12 mouse cellular contexts compared by ENCODE assay signal in genomic region chr5:103377493-103378130, GRCm38 (mm10). TPM values are rescaled to one million over a fixed set of nuclear protein-coding genes. Genes with fewer than 3 reads are reported as not detected.
DNase-seq lines count a peak whose midpoint lies in the region; ATAC-seq lines count a peak whose summit lies in the region.
"Had no signal": no experiment of that assay in that cellular context is flagged by ENCODE, and none has a peak within 500 bp of the region (broad histone marks: within the 10 kb centered on the region; RNA-seq: fewer than 3 reads in every experiment).

No protein-coding gene starts in this region.

- no peak for DNase-seq in hindbrain, embryonic 14.5 days (ENCODE audit: low spot score)
- DNase-seq in midbrain, embryonic 11.5 days (ENCODE audit: low spot score, missing footprints), result peak; percentile 80
- DNase-seq in midbrain, embryonic 14.5 days, result no peak
- peak; percentile 54 for DNase-seq in naive thymus-derived CD4-positive, alpha-beta T cell, adult 2 months (ENCODE audit: low read depth)
- DNase-seq in adrenal gland, postnatal 25 days, result no peak
- DNase-seq: cerebellum, postnatal 36 days; right cerebral cortex, postnatal 14 days; thymus, adult 2 months had no signal

- ATAC-seq in hindbrain, embryonic 14.5 days (ENCODE audit: low FRiP score), result no peak
- no peak for ATAC-seq in hindbrain, embryonic 12.5 days (ENCODE audit: low FRiP score)
- ATAC-seq in midbrain, embryonic 11.5 days (ENCODE audit: low FRiP score), result no peak
- ATAC-seq in midbrain, embryonic 14.5 days (ENCODE audit: low FRiP score, low TSS enrichment), result no peak

- H3K27ac ChIP-seq in hindbrain, embryonic 14.5 days, result 0 out of 2 replicates have a peak overlapping the region, but pooled peaks have one; percentile 11
- no peak overlapping the region for H3K27ac ChIP-seq in hindbrain, embryonic 12.5 days
- no peak overlapping the region for H3K27ac ChIP-seq in midbrain, embryonic 11.5 days (ENCODE audit: low read depth, low read length)
- H3K27ac ChIP-seq in midbrain, embryonic 14.5 days (replicated peaks; ENCODE audit: low read depth, low read length), result no peak overlapping the region
- H3K27ac ChIP-seq in brown adipose tissue, adult 24 weeks (replicated peaks; ENCODE audit: low read depth, low read length), result 0 out of 2 replicates have a peak overlapping the region, but pooled peaks have one; percentile 21
- H3K27ac ChIP-seq: macrophage had no signal

- no peaks in the 10 kb centered on the region for H3K36me3 ChIP-seq in hindbrain, embryonic 14.5 days (replicated peaks; ENCODE audit: control insufficient read depth, insufficient read depth)
- no peaks in the 10 kb centered on the region for H3K36me3 ChIP-seq in hindbrain, embryonic 12.5 days
- H3K36me3 ChIP-seq in midbrain, embryonic 11.5 days (ENCODE audit: control insufficient read depth, insufficient read depth, low read length), result no peaks in the 10 kb centered on the region
- H3K36me3 ChIP-seq in midbrain, embryonic 14.5 days (ENCODE audit: control insufficient read depth, insufficient read depth, low read length), result no peaks in the 10 kb centered on the region

- no peak overlapping the region for H3K4me3 ChIP-seq in hindbrain, embryonic 14.5 days (replicated peaks; ENCODE audit: low read length)
- no peak overlapping the region for H3K4me3 ChIP-seq in hindbrain, embryonic 12.5 days
- no peak overlapping the region for H3K4me3 ChIP-seq in midbrain, embryonic 11.5 days (ENCODE audit: low read depth, low read length)
- H3K4me3 ChIP-seq in midbrain, embryonic 14.5 days (replicated peaks; ENCODE audit: low read depth, low read length), result no peak overlapping the region
- no peak overlapping the region for H3K4me3 ChIP-seq in brown adipose tissue, adult 24 weeks (ENCODE audit: insufficient read depth, low read depth, low read length)

- no peaks in the 10 kb centered on the region for H3K9me3 ChIP-seq in hindbrain, embryonic 14.5 days (ENCODE audit: control insufficient read depth, low read length)
- no peaks in the 10 kb centered on the region for H3K9me3 ChIP-seq in hindbrain, embryonic 12.5 days (replicated peaks)
- no peaks in the 10 kb centered on the region for H3K9me3 ChIP-seq in midbrain, embryonic 11.5 days (ENCODE audit: control insufficient read depth, low read length)
- H3K9me3 ChIP-seq in midbrain, embryonic 14.5 days (ENCODE audit: control insufficient read depth, low read length), result no peaks in the 10 kb centered on the region

- no peak overlapping the region for H3K9ac ChIP-seq in hindbrain, embryonic 14.5 days
- H3K9ac ChIP-seq in hindbrain, embryonic 12.5 days, result no peak overlapping the region
- H3K9ac ChIP-seq in midbrain, embryonic 11.5 days (ENCODE audit: low read length), result no peak overlapping the region
- no peak overlapping the region for H3K9ac ChIP-seq in midbrain, embryonic 14.5 days (replicated peaks; ENCODE audit: low read length)

- WGBS in hindbrain, embryonic 14.5 days, result 60% methylated on average over 12 of the region's 12 CpGs
- 61% methylated on average over 12 of the region's 12 CpGs for WGBS in hindbrain, embryonic 12.5 days
- WGBS in midbrain, embryonic 11.5 days, result 56% methylated on average over 12 of the region's 12 CpGs
- WGBS in midbrain, embryonic 14.5 days, result 60% methylated on average over 12 of the region's 12 CpGs

- no peaks in the 10 kb centered on the region for H3K4me1 ChIP-seq in hindbrain, embryonic 14.5 days (replicated peaks; ENCODE audit: control insufficient read depth, insufficient read depth, low read length)
- H3K4me1 ChIP-seq in hindbrain, embryonic 12.5 days, result peaks cover 4% of the 10 kb centered on the region; the same call in 1 of the 2 replicates
- peaks cover 2% of the 10 kb centered on the region; the same call in 1 of the 2 replicates for H3K4me1 ChIP-seq in midbrain, embryonic 11.5 days (ENCODE audit: control insufficient read depth, insufficient read depth, low read length)
- 0 out of 2 replicates have a peak, but pooled peaks cover 4% of the 10 kb centered on the region for H3K4me1 ChIP-seq in midbrain, embryonic 14.5 days (ENCODE audit: control insufficient read depth, insufficient read depth, low read length)
- H3K4me1 ChIP-seq in brown adipose tissue, adult 24 weeks (ENCODE audit: control insufficient read depth, insufficient read depth, insufficient read length, low read length), result peaks cover 3% of the 10 kb centered on the region; the same call in 1 of the 2 replicates

- no peaks in the 10 kb centered on the region for H3K27me3 ChIP-seq in hindbrain, embryonic 14.5 days (ENCODE audit: control insufficient read depth, insufficient read depth, low read length)
- H3K27me3 ChIP-seq in hindbrain, embryonic 12.5 days, result no peaks in the 10 kb centered on the region
- no peaks in the 10 kb centered on the region for H3K27me3 ChIP-seq in midbrain, embryonic 11.5 days (ENCODE audit: control insufficient read depth, insufficient read depth, low read length)
- H3K27me3 ChIP-seq in midbrain, embryonic 14.5 days (ENCODE audit: control insufficient read depth, insufficient read depth, low read length), result no peaks in the 10 kb centered on the region
- H3K27me3 ChIP-seq: Patski had no signal

- H3K4me2 ChIP-seq in hindbrain, embryonic 14.5 days (replicated peaks), result no peak overlapping the region
- H3K4me2 ChIP-seq in hindbrain, embryonic 12.5 days (replicated peaks), result no peak overlapping the region
- no peak overlapping the region for H3K4me2 ChIP-seq in midbrain, embryonic 11.5 days
- H3K4me2 ChIP-seq in midbrain, embryonic 14.5 days (ENCODE audit: low read length), result no peak overlapping the region

RNA-seq across cellular contexts. Expression of gene Ptpn13, which starts 47.4 kb away (rescaled TPM):
- polyA plus RNA-seq in hindbrain, embryonic 14.5 days (2014; fragmentation: Nextera tagmentation; extraction: Ambion mirVana), result 6.8 and 7.8 TPM in 2 replicates
- polyA plus RNA-seq in hindbrain, embryonic 12.5 days (2016; fragmentation: Nextera tagmentation; extraction: Ambion mirVana), result 19.2 and 19.3 TPM in 2 replicates
- polyA plus RNA-seq in midbrain, embryonic 11.5 days (2014; fragmentation: Nextera tagmentation; extraction: Ambion mirVana), result 15.0 and 18.1 TPM in 2 replicates
- polyA plus RNA-seq in midbrain, embryonic 14.5 days (2014; fragmentation: Nextera tagmentation; extraction: Ambion mirVana), result 5.4 and 8.7 TPM in 2 replicates
- polyA plus RNA-seq in brown adipose tissue, adult 24 weeks (2012; ENCODE audit: insufficient read depth, insufficient read length, missing spikeins), result 0.83 and 1.1 TPM in 2 replicates
- total RNA-seq in adrenal gland, postnatal 25 days (2021), result 17.5 and 21.4 TPM in 2 replicates
- polyA plus RNA-seq: macrophage had no signal

Comparison
In these comparisons a context has a peak if more than half of its experiments do, and no peak if none do; other contexts are left out.
1. DNase-seq: peak in midbrain, embryonic 11.5 days (single experiment) and naive thymus-derived CD4-positive, alpha-beta T cell, adult 2 months (single experiment); none in hindbrain, embryonic 14.5 days (single experiment), midbrain, embryonic 14.5 days (single experiment) and adrenal gland, postnatal 25 days (single experiment).
2. H3K27ac ChIP-seq: peak in hindbrain, embryonic 14.5 days (single experiment) and brown adipose tissue, adult 24 weeks (single experiment); none in hindbrain, embryonic 12.5 days (single experiment), midbrain, embryonic 11.5 days (single experiment) and midbrain, embryonic 14.5 days (single experiment).